Mouse (Mus musculus) erythroblast, embryonic 14.5 days (primary cell): Measurements from ENCODE around the gene Tspan2.

Experiments used
- GATA1 ChIP-seq: IDR thresholded peaks from 2 replicates; pipeline ENCODE4 v1.6.1; 2012; ENCODE audit warnings: low read length, inconsistent platforms, mixed read lengths
- TAL1 ChIP-seq: IDR thresholded peaks from 3 replicates; pipeline ENCODE4 v1.6.1; 2012; ENCODE audit warnings: low read length, inconsistent platforms, mixed read lengths

DNA sequence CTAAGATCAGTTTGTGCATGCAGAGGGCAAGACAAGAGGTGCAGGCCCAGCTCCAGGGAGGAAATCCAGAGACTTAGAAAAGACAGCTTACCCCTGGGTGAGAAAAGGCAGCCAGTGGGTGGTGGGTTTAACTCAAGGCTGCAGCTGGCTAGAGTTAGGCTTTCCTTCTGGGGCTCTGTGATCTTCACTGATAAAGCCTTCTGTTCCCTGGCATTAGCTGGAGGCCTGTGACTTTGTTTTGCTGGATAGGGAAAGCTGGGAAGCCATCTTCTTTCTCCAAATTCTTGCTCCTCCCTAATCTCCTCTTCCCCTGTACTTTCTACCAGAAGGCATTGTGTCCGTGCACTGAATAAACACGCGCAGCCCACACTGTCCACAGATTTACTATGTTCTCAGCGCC lies 8.4 kb downstream of the Tspan2 start:
- no peak for TF ChIP-seq TAL1
- no peak for TF ChIP-seq GATA1
